Mouse (Mus musculus) lung, embryonic 14.5 days (tissue): ENCODE results near the gene Telo2. TPM values are rescaled to one million over a fixed set of nuclear protein-coding genes. Genes with fewer than 3 reads are reported as not detected.

ENCODE experiments used
- ATAC-seq: fragments of 200-750 bp; cut with Nextera tagmentation; 2 replicates; pipeline ENCODE4 v1.8.0; 2017; ENCODE audit warnings: mild to moderate bottlenecking, moderate TSS enrichment, moderate library complexity; ENCODE audit not compliant: insufficient read depth
- DNase-seq: peaks from one replicate; pipeline ENCODE4 v3.0.0-alpha.2; 2015
- H3K27ac ChIP-seq: fragments of 300-500 bp; sonication (generic); 2 replicates; pipeline ENCODE4 v1.5.1; 2014; ENCODE audit warnings: low read depth, mild to moderate bottlenecking, moderate library complexity
- H3K27me3 ChIP-seq: fragments of 300-500 bp; sonication (generic); 2 replicates; pipeline ENCODE4 v1.6.1; 2014; ENCODE audit warnings: low read length, control low read depth; ENCODE audit not compliant: insufficient read depth
- H3K36me3 ChIP-seq: fragments of 300-500 bp; sonication (generic); 2 replicates; pipeline ENCODE4 v1.6.1; 2014; ENCODE audit warnings: control low read depth; ENCODE audit not compliant: insufficient read depth
- H3K4me1 ChIP-seq: fragments of 300-500 bp; sonication (generic); 2 replicates; pipeline ENCODE4 v1.6.1; 2014; ENCODE audit warnings: antibody characterized with exemption, control low read depth; ENCODE audit not compliant: insufficient read depth
- H3K4me2 ChIP-seq: fragments of 300-500 bp; sonication (generic); 2 replicates; pipeline ENCODE4 v1.6.1; 2014; ENCODE audit warnings: mild to moderate bottlenecking
- H3K4me3 ChIP-seq: fragments of 300-500 bp; sonication (generic); 2 replicates; pipeline ENCODE4 v1.5.1; 2014; ENCODE audit warnings: low read depth, low read length
- H3K9ac ChIP-seq: fragments of 300-500 bp; sonication (generic); 2 replicates; pipeline ENCODE4 v1.6.1; 2014
- H3K9me3 ChIP-seq: fragments of 300-500 bp; sonication (generic); 2 replicates; pipeline ENCODE4 v1.6.1; 2016; ENCODE audit warnings: low read depth, low read length, control low read depth
- CTCF ChIP-seq: IDR thresholded peaks from 2 replicates; pipeline ENCODE4 v1.5.1; 2016; ENCODE audit warnings: antibody characterized with exemption, low read depth
- WGBS: fragments of 180-500 bp; shearing (Covaris S2); extraction: QIAGEN DNeasy Blood & Tissue Kit; methylation state at CpG from one replicate; pipeline ENCODE4 v1.1.7; 2014; 5-methylcytosine and 5-hydroxymethylcytosine counted together
- polyA plus RNA-seq: library from polyadenylated mRNA; unstranded; fragments of >200 nt; fragmentation: Nextera tagmentation; extraction: Ambion mirVana; gene quantifications from 2 replicates; pipeline ENCODE4 v1.2.1, GENCODE M21; 2014

Telo2 gene
- 41.8 and 46.5 TPM in 2 replicates for polyA plus RNA-seq

DNA sequence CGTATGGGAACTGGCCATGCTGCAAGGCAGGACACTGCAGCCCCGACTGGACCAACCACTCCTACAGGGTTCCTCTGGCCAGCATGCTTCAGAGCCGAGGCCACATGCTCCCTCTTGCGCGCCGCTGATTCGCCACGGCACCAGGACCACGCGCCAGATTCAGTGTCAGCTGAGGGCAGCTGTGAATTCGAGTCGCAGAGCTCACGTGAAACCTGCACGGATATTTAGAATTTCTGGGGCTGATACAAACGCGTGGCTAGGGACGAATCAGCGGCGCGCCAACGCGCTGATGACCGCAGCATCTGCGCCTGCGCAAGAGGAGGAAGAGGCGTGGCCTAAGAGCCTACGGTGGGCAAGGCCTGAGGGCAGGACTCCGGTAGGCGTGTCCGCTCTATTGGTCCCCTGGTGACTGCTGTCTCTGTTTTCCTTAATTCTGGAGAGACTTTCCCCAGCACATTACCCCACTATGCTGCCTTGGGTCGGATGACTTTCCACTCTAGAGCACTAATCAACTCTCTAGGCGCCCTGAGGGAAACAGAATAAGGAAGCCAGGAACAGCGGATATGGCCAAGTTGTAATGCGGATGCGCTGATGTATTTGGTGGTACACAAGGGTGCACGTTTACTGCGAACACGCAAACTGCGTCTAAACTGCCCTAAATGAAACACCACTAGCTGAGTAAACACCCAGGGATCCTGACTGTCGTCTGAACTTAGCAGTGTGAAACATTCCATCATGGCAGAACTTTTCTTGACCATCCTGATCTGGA is at the start of gene Telo2:
Telo2 (minus strand) TSS at position 304 of the 769 bp plus-strand sequence.
- H3K9ac ChIP-seq, result peak within 1 kb of the TSS; percentile 60
- peak; percentile 98 for DNase-seq
- 5% methylated on average over 40 of the region's 40 CpGs for WGBS

GRCm38 (mm10) chr17:25164770-25165169 is 49.0 kb upstream of the Telo2 start:
- TF ChIP-seq CTCF, result no peak
- no peaks in the 10 kb centered on the region for H3K9me3 ChIP-seq
- no peaks in the 10 kb centered on the region for H3K4me1 ChIP-seq
- WGBS, result 83% methylated on average over 3 of the region's 3 CpGs
- no peak for ATAC-seq
- H3K36me3 ChIP-seq, result peaks cover 20% of the 10 kb centered on the region
- no peak for DNase-seq
- no peak overlapping the region for H3K27ac ChIP-seq
- no peaks in the 10 kb centered on the region for H3K27me3 ChIP-seq
- no peak overlapping the region for H3K4me3 ChIP-seq
- H3K4me2 ChIP-seq, result no peak overlapping the region
- no peak overlapping the region for H3K9ac ChIP-seq

More for the DNA sequence above, at the start of gene Telo2:
- H3K27me3 ChIP-seq, result no peaks in the 10 kb centered on the region
- no peaks in the 10 kb centered on the region for H3K9me3 ChIP-seq
- H3K27ac ChIP-seq, result peak within 1 kb of the TSS; percentile 94
- peaks cover 5% of the 10 kb centered on the region for H3K4me1 ChIP-seq
- peak within 1 kb of the TSS; percentile 93 for H3K4me2 ChIP-seq
- no peak for TF ChIP-seq CTCF
- H3K4me3 ChIP-seq, result peak within 1 kb of the TSS; percentile 66
- ATAC-seq, result peak; percentile 94
- peaks cover 22% of the 10 kb centered on the region for H3K36me3 ChIP-seq

DNA sequence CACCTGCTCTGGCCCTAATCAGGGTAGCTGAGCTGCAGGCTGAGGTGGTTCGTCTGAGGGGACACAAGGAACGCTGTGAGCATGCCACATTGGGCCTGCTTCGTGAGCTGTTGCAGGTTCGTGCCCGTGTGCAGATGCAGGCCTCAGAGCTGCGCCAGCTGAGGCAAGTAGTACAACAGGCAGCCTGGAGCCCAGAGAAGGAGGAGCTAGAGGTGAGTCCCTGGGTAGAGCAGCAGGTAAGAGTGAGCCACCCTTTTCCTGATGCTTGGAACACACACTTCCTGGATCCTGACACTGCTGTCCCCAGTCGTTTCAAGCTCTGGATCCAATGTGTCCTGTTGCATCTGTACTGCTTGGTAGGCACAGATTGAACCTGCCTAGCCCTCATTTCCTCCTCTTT is 47.6 kb upstream of the Telo2 start:
- DNase-seq (no peak), ATAC-seq (no peak)
- no peak for TF ChIP-seq CTCF
- H3K27ac ChIP-seq, result no peak overlapping the region
- no peaks in the 10 kb centered on the region for H3K9me3 ChIP-seq
- WGBS, result 72% methylated on average over 7 of the region's 7 CpGs
- no peak overlapping the region for H3K9ac ChIP-seq
- no peak overlapping the region for H3K4me2 ChIP-seq
- no peaks in the 10 kb centered on the region for H3K4me1 ChIP-seq
- H3K27me3 ChIP-seq, result no peaks in the 10 kb centered on the region
- peaks cover 28% of the 10 kb centered on the region for H3K36me3 ChIP-seq
- H3K4me3 ChIP-seq, result no peak overlapping the region

DNA sequence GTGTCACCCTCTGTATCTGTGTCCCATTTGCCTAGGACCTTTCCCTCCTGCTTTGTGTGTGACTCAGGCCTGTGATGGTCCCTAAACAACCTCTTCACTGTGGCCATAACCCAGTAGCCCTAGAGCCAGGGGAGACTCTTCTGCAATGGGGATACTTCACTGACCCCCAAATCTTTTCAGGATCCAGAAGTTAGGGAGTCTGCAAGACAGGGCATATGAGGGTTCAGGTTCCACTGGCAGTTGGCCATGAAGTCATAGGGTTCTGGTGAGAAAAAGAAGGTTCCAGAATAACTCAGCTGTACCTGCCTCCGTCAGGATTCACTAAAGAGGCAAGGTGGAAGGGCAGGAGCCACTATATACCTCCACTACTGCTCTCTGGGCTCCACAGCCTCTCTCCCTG is 46.4 kb upstream of the Telo2 start, which contains the start of gene Ccdc154:
Ccdc154 (plus strand) TSS at position 301 of the 400 bp plus-strand sequence.
- DNase-seq (no peak), ATAC-seq (no peak)
- TF ChIP-seq CTCF, result no peak
- Histone ChIP-seq H3K4me1 (no peaks in the 10 kb centered on the region), H3K4me2 (no peak within 1 kb of the TSS), H3K27ac (no peak within 1 kb of the TSS), H3K36me3 (peaks cover 39% of the 10 kb centered on the region), H3K9me3 (no peaks in the 10 kb centered on the region), H3K9ac (no peak within 1 kb of the TSS), H3K4me3 (no peak within 1 kb of the TSS), H3K27me3 (no peaks in the 10 kb centered on the region)
- 76% methylated on average over 1 of the region's 1 CpGs for WGBS

DNA sequence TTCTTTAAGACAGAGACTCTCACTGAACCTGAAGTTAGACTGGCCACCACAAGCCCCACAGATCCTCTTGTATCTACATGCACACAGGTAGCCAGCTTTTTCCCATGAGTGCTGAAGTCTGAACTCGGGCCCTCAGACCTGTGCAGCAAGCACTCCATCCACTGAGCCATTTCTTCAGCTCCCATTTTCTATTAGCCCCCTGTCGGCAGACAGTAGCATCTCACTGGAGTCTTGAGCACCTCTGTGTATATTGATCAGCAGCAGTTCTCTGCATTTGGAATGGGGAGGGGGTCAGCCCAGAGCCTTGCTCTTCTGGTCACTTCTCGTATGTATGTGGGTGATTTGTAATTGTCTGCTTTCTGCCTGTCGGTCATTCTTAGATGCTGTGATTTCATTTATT is 24.2 kb upstream of the Telo2 start:
- peak; percentile 22 for DNase-seq
- Histone ChIP-seq H3K9me3 (no peaks in the 10 kb centered on the region), H3K4me3 (no peak overlapping the region), H3K4me1 (no peaks in the 10 kb centered on the region), H3K9ac (no peak overlapping the region), H3K27me3 (no peaks in the 10 kb centered on the region), H3K4me2 (no peak overlapping the region), H3K27ac (no peak overlapping the region), H3K36me3 (0 out of 2 replicates have a peak, but pooled peaks cover 12% of the 10 kb centered on the region)
- no peak for ATAC-seq
- TF ChIP-seq CTCF, result peak; percentile 59
- 61% methylated on average over 4 of the region's 4 CpGs for WGBS

DNA sequence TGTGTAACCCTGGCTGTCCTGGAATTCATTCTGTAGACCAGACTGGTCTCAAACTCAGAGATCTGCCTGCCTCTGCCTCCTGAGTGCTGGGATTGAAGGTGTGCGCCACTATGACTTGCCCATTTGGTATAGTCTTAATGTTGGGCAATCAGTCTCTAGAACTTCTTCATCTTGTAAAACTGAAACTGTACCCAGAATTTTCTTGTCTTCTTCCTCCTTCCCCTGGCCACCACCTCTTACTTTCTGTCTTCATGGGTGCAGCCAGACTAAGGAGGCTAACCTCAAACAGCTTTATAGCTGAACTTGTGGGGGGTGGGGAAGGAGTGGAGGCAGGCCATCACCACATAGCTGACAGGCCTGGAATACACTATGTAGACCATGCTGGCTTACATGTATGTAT is 23.0 kb upstream of the Telo2 start:
- ATAC-seq (no peak), DNase-seq (no peak)
- Histone ChIP-seq H3K9me3 (no peaks in the 10 kb centered on the region), H3K27me3 (no peaks in the 10 kb centered on the region), H3K36me3 (0 out of 2 replicates have a peak, but pooled peaks cover 9% of the 10 kb centered on the region), H3K9ac (no peak overlapping the region), H3K27ac (no peak overlapping the region), H3K4me1 (peaks cover 7% of the 10 kb centered on the region; the same call in 1 of the 2 replicates), H3K4me3 (no peak overlapping the region), H3K4me2 (no peak overlapping the region)
- TF ChIP-seq CTCF, result no peak
- whole genome bisulfite sequencing, result 82% methylated on average over 1 of the region's 1 CpGs

DNA sequence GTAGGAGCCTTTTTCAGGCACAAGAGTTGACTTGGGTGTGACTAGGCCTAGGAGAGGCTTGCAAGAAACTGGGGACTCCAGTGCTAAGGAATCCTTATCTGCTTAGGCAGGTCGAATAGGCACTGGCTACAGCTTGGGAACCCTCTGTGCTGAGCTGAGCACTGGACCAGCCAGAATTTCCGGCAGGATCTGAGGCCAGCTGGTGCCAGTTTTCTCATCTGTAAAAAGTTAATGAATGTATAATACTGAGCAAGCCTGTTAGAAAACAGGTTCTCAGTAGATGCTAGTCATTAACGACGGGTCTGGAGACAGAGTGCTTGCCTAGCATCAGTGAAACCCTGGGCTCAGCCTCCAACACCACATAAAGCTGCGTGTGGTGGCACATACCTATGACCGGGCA is 19.9 kb upstream of the Telo2 start:
- H3K4me1 ChIP-seq, result peaks cover 8% of the 10 kb centered on the region; the same call in 1 of the 2 replicates
- 0 out of 2 replicates have a peak, but pooled peaks cover 9% of the 10 kb centered on the region for H3K36me3 ChIP-seq
- WGBS, result 90% methylated on average over 6 of the region's 6 CpGs
- no peak for TF ChIP-seq CTCF
- no peak overlapping the region for H3K4me3 ChIP-seq
- no peaks in the 10 kb centered on the region for H3K27me3 ChIP-seq
- no peak for ATAC-seq
- no peak overlapping the region for H3K9ac ChIP-seq
- H3K27ac ChIP-seq, result no peak overlapping the region
- H3K9me3 ChIP-seq, result no peaks in the 10 kb centered on the region
- no peak overlapping the region for H3K4me2 ChIP-seq
- DNase-seq, result no peak
